13 mouse cellular contexts compared by ENCODE assay signal in the genomic region with DNA sequence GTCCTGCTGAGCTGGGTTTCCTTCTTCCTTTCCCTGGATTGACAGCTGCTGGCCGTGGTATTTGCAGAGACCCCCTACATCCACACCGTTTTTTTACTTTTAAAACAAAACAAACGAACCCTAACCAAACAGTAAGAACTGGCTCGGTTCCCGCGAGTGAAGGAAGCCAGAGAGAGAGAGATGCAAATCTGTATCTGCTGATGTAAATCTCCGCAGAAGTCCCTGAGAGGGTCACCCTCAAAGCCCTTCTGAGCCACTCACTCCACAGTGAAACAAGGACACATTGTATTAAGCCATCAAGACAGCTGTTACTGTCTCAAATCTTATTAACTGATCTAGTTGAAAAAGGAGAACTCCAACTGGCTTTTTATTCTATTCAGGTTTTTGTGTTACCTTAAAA. TPM values are rescaled to one million over a fixed set of nuclear protein-coding genes. Genes with fewer than 3 reads are reported as not detected.
DNase-seq lines count a peak whose midpoint lies in the region; ATAC-seq and TF ChIP-seq lines count a peak whose summit lies in the region.
"Had no signal": no experiment of that assay in that cellular context is flagged by ENCODE, and none has a peak within 500 bp of the region (broad histone marks: within the 10 kb centered on the region; RNA-seq: fewer than 3 reads in every experiment).

No protein-coding gene starts in this region.

- no peak for TF ChIP-seq POLR2A in CH12.LX (IDR thresholded peaks at IDR 0.05; ENCODE audit: low read depth, low read length)

- H3K9me3 ChIP-seq in forebrain, embryonic 12.5 days, result no peaks in the 10 kb centered on the region
- no peaks in the 10 kb centered on the region for H3K9me3 ChIP-seq in forebrain, embryonic 16.5 days (ENCODE audit: control insufficient read depth, low read length)
- peaks cover 8% of the 10 kb centered on the region for H3K9me3 ChIP-seq in CH12.LX (replicated peaks; ENCODE audit: low read length)
- H3K9me3 ChIP-seq in limb, embryonic 12.5 days, result peaks cover 6% of the 10 kb centered on the region; the same call in 1 of the 2 replicates
- H3K9me3 ChIP-seq: heart, embryonic 13.5 days had no signal

- dilution Hi-C loops in CH12.LX (cut with MboI; ENCODE audit: extremely low pct_ligation_motif_present, extremely low pct_unique_long_range_greater_than_20kb, low sequenced_read_pairs), result no loop called here

- H3K79me2 ChIP-seq in CH12.LX (replicated peaks; ENCODE audit: control insufficient read depth, extremely low read depth, insufficient read depth, poor library complexity, severe bottlenecking), result no peaks in the 10 kb centered on the region

- no peak overlapping the region for H3K27ac ChIP-seq in forebrain, embryonic 12.5 days
- no peak overlapping the region for H3K27ac ChIP-seq in forebrain, embryonic 16.5 days (ENCODE audit: low read length)
- no peak overlapping the region for H3K27ac ChIP-seq in CH12.LX (ENCODE audit: insufficient read depth, low read depth)
- peak overlapping the region; percentile 41; the same call in 1 of the 2 replicates for H3K27ac ChIP-seq in limb, embryonic 12.5 days
- H3K27ac ChIP-seq: heart, embryonic 13.5 days had no signal

- TF ChIP-seq EP300 in CH12.LX (IDR thresholded peaks at IDR 0.05; ENCODE audit: low read length), result no peak

- H3K4me2 ChIP-seq in forebrain, embryonic 12.5 days, result peak overlapping the region; percentile 1; the same call in 1 of the 2 replicates
- no peak overlapping the region for H3K4me2 ChIP-seq in forebrain, embryonic 16.5 days (ENCODE audit: low read length)
- H3K4me2 ChIP-seq in CH12.LX (ENCODE audit: insufficient read depth, low read depth, poor library complexity, severe bottlenecking), result no peak overlapping the region
- no peak overlapping the region for H3K4me2 ChIP-seq in limb, embryonic 12.5 days
- H3K4me2 ChIP-seq: heart, embryonic 13.5 days had no signal

- no peak for TF ChIP-seq CTCF in CH12.LX (conservative IDR thresholded peaks at IDR 0.05 in 1 of 2, IDR thresholded peaks at IDR 0.05 in 1 of 2; ENCODE audit: low read depth in 2 of 2, low read length in 2 of 2)

- no peak for TF ChIP-seq RAD21 in CH12.LX (IDR thresholded peaks at IDR 0.05; ENCODE audit: low read depth, low read length)

- no peaks in the 10 kb centered on the region for H3K36me3 ChIP-seq in forebrain, embryonic 12.5 days (replicated peaks)
- no peaks in the 10 kb centered on the region for H3K36me3 ChIP-seq in forebrain, embryonic 16.5 days (ENCODE audit: control insufficient read depth, insufficient read depth)
- H3K36me3 ChIP-seq in CH12.LX (replicated peaks in 1 of 2; ENCODE audit: control insufficient read depth in 1 of 2, insufficient read depth in 1 of 2, low read length in 1 of 2), result no peaks in the 10 kb centered on the region
- no peaks in the 10 kb centered on the region for H3K36me3 ChIP-seq in limb, embryonic 12.5 days
- H3K36me3 ChIP-seq: heart, embryonic 13.5 days had no signal

- H3K27me3 ChIP-seq in forebrain, embryonic 12.5 days, result no peaks in the 10 kb centered on the region
- no peaks in the 10 kb centered on the region for H3K27me3 ChIP-seq in forebrain, embryonic 16.5 days (replicated peaks; ENCODE audit: control insufficient read depth, insufficient read depth, low read length)
- H3K27me3 ChIP-seq in CH12.LX (replicated peaks), result no peaks in the 10 kb centered on the region
- no peaks in the 10 kb centered on the region for H3K27me3 ChIP-seq in limb, embryonic 12.5 days
- H3K27me3 ChIP-seq: heart, embryonic 13.5 days had no signal

- no peak for ATAC-seq in forebrain, embryonic 12.5 days (ENCODE audit: low FRiP score)
- ATAC-seq in forebrain, embryonic 16.5 days, result no peak
- ATAC-seq in limb, embryonic 12.5 days (ENCODE audit: insufficient number of reproducible peaks, insufficient read depth, low FRiP score, low TSS enrichment, low read depth), result no peak

- 17% methylated on average over 7 of the region's 7 CpGs for WGBS in forebrain, embryonic 12.5 days
- WGBS in forebrain, embryonic 16.5 days, result 15% methylated on average over 7 of the region's 7 CpGs
- 37% methylated on average over 7 of the region's 7 CpGs for WGBS in limb, embryonic 12.5 days

- DNase-seq in kidney, postnatal 10 days, result peak; percentile 32
- no peak for DNase-seq in kidney, adult 8-10 months
- DNase-seq in CH12.LX (ENCODE audit: extremely low read depth), result peak; percentile 17
- no peak for DNase-seq in cerebellum, postnatal 25 days
- no peak for DNase-seq in adrenal gland, postnatal 36 days
- DNase-seq: gastrocnemius, postnatal 10 days; lung, adult 2 months; spleen, adult 18-20 months; thymus, postnatal 25 days had no signal

- no peak overlapping the region for H3K9ac ChIP-seq in forebrain, embryonic 12.5 days
- no peak overlapping the region for H3K9ac ChIP-seq in forebrain, embryonic 16.5 days (replicated peaks; ENCODE audit: low read depth, low read length)
- no peak overlapping the region for H3K9ac ChIP-seq in CH12.LX (ENCODE audit: insufficient read depth, low read depth)
- H3K9ac ChIP-seq in limb, embryonic 12.5 days (replicated peaks), result no peak overlapping the region
- H3K9ac ChIP-seq: heart, embryonic 13.5 days had no signal

- in situ Hi-C loops in CH12.LX (cut with MboI; ENCODE audit: low pct_ligation_motif_present, low pct_unique_long_range_greater_than_20kb, low sequenced_read_pairs), result no loop called here

- peaks cover 16% of the 10 kb centered on the region for H3K4me1 ChIP-seq in forebrain, embryonic 12.5 days
- peaks cover 8% of the 10 kb centered on the region for H3K4me1 ChIP-seq in forebrain, embryonic 16.5 days (replicated peaks; ENCODE audit: control insufficient read depth, insufficient read depth, low read length)
- H3K4me1 ChIP-seq in CH12.LX (ENCODE audit: control insufficient read depth in 1 of 2, insufficient read depth in 2 of 2), result peaks cover 5 to 26% of the 10 kb centered on the region in 2 experiments
- peaks cover 14% of the 10 kb centered on the region for H3K4me1 ChIP-seq in limb, embryonic 12.5 days (replicated peaks)

- H3K4me3 ChIP-seq in forebrain, embryonic 12.5 days (replicated peaks), result no peak overlapping the region
- no peak overlapping the region for H3K4me3 ChIP-seq in forebrain, embryonic 16.5 days (replicated peaks; ENCODE audit: low read length)
- H3K4me3 ChIP-seq in CH12.LX (replicated peaks in 1 of 3; ENCODE audit: low read depth in 2 of 3, low read length in 2 of 3, poor library complexity in 1 of 3), result no peak overlapping the region
- no peak overlapping the region for H3K4me3 ChIP-seq in limb, embryonic 12.5 days (replicated peaks)
- H3K4me3 ChIP-seq: heart, embryonic 13.5 days had no signal

TF ChIP-seq in CH12.LX, 34 proteins besides CTCF, POLR2A, EP300 and RAD21 (continues in another document):
- TF ChIP-seq USF1 (IDR thresholded peaks at IDR 0.05; ENCODE audit: low read depth, low read length), result no peak
- no peak for TF ChIP-seq RCOR1 (conservative IDR thresholded peaks at IDR 0.05; ENCODE audit: low read depth, low read length)
- TF ChIP-seq TCF12 (IDR thresholded peaks at IDR 0.05; ENCODE audit: low read depth, low read length), result no peak
- no peak for TF ChIP-seq PAX5 (IDR thresholded peaks at IDR 0.05; ENCODE audit: low read length)
- no peak for TF ChIP-seq JUN (IDR thresholded peaks at IDR 0.05; ENCODE audit: insufficient read depth, low read depth, low read length)
- TF ChIP-seq SIN3A (IDR thresholded peaks at IDR 0.05; ENCODE audit: low read length), result no peak
- TF ChIP-seq GABPA (IDR thresholded peaks at IDR 0.05; ENCODE audit: insufficient replicate concordance, low read depth, low read length), result no peak
- TF ChIP-seq BHLHE40 (IDR thresholded peaks at IDR 0.05; ENCODE audit: low read depth, low read length), result no peak
- TF ChIP-seq E2F4 (IDR thresholded peaks at IDR 0.05; ENCODE audit: insufficient replicate concordance, low read depth, low read length), result no peak
- no peak for TF ChIP-seq MAFK (IDR thresholded peaks at IDR 0.05; ENCODE audit: insufficient replicate concordance, low read length)
- no peak for TF ChIP-seq MYC (IDR thresholded peaks at IDR 0.05; ENCODE audit: low read depth, low read length)
- TF ChIP-seq USF2 (conservative IDR thresholded peaks at IDR 0.05; ENCODE audit: low read depth, low read length), result no peak
- no peak for TF ChIP-seq HCFC1 (IDR thresholded peaks at IDR 0.05; ENCODE audit: low read depth, low read length)
- no peak for TF ChIP-seq CHD1 (IDR thresholded peaks at IDR 0.05; ENCODE audit: low read depth, low read length)
- no peak for TF ChIP-seq SMC3 (IDR thresholded peaks at IDR 0.05; ENCODE audit: low read depth, low read length)
- no peak for TF ChIP-seq CHD2 (IDR thresholded peaks at IDR 0.05; ENCODE audit: low read length)
- no peak for TF ChIP-seq MXI1 (IDR thresholded peaks at IDR 0.05; ENCODE audit: low read depth, low read length)
- no peak for TF ChIP-seq TBP (conservative IDR thresholded peaks at IDR 0.05; ENCODE audit: low read depth, low read length)

RNA-seq across cellular contexts. Expression of gene Alox5ap, which starts 39.9 kb away (rescaled TPM):
- polyA plus RNA-seq in forebrain, embryonic 12.5 days (2016; fragmentation: Nextera tagmentation; extraction: Ambion mirVana), result 5.6 and 6.2 TPM in 2 replicates
- polyA plus RNA-seq in forebrain, embryonic 16.5 days (2015; fragmentation: Nextera tagmentation; extraction: Ambion mirVana), result 8.7 and 11.6 TPM in 2 replicates
- total RNA-seq in CH12.LX (2012; rRNA removed), result 1.6 and 2.0 TPM in 2 replicates
- total RNA-seq in CH12.LX (2014; rRNA removed), result 6.7 and 9.9 TPM in 2 replicates
- polyA plus RNA-seq in CH12.LX (2012; ENCODE audit: insufficient read length, low read depth), result 23.0 and 26.4 TPM in 2 replicates
- polyA plus RNA-seq in limb, embryonic 12.5 days (2016; fragmentation: Nextera tagmentation; extraction: Ambion mirVana), result 11.0 and 13.8 TPM in 2 replicates
- 10 to 100 TPM; 15.1 to 15.8 TPM for total RNA-seq in adrenal gland, postnatal 36 days (2021)

RNA-seq across cellular contexts. Expression of gene Hmgb1, which starts 40.4 kb away (rescaled TPM):
- polyA plus RNA-seq in forebrain, embryonic 12.5 days (2016; fragmentation: Nextera tagmentation; extraction: Ambion mirVana), result 1,906 and 2,082 TPM in 2 replicates
- polyA plus RNA-seq in forebrain, embryonic 16.5 days (2015; fragmentation: Nextera tagmentation; extraction: Ambion mirVana), result 1,084 and 1,214 TPM in 2 replicates
- total RNA-seq in CH12.LX (2012; rRNA removed) (288 and 491 TPM in 2 replicates), CH12.LX (2014; rRNA removed) (673 and 899 TPM in 2 replicates)
- polyA plus RNA-seq in CH12.LX (2012; ENCODE audit: insufficient read length, low read depth), result 227 and 266 TPM in 2 replicates
- 1,952 and 2,010 TPM in 2 replicates for polyA plus RNA-seq in limb, embryonic 12.5 days (2016; fragmentation: Nextera tagmentation; extraction: Ambion mirVana)
- total RNA-seq in adrenal gland, postnatal 36 days (2021), result 100 to 1,000 TPM; 141 to 161 TPM

RNA-seq across cellular contexts. Expression of gene Uspl1, which starts 40.5 kb away (rescaled TPM):
- 71.6 and 73.8 TPM in 2 replicates for polyA plus RNA-seq in forebrain, embryonic 12.5 days (2016; fragmentation: Nextera tagmentation; extraction: Ambion mirVana)
- polyA plus RNA-seq in forebrain, embryonic 16.5 days (2015; fragmentation: Nextera tagmentation; extraction: Ambion mirVana), result 56.0 and 57.8 TPM in 2 replicates
- total RNA-seq in CH12.LX (2012; rRNA removed) (37.9 and 46.8 TPM in 2 replicates), CH12.LX (2014; rRNA removed) (40.2 and 43.1 TPM in 2 replicates)
- 37.7 and 41.6 TPM in 2 replicates for polyA plus RNA-seq in CH12.LX (2012; ENCODE audit: insufficient read length, low read depth)
- polyA plus RNA-seq in limb, embryonic 12.5 days (2016; fragmentation: Nextera tagmentation; extraction: Ambion mirVana), result 72.7 and 75.0 TPM in 2 replicates
- 10 to 100 TPM; 29.9 to 40.6 TPM for total RNA-seq in adrenal gland, postnatal 36 days (2021)

Comparison
In these comparisons a context has a peak if more than half of its experiments do, and no peak if none do; other contexts are left out.
1. DNase-seq: peak in kidney, postnatal 10 days (single experiment) and CH12.LX (single experiment); none in kidney, adult 8-10 months (0 of 2), cerebellum, postnatal 25 days (0 of 2) and adrenal gland, postnatal 36 days (0 of 2).